Mouse (Mus musculus): ENCODE measurements around the gene Gm21863. TPM values are rescaled to one million over a fixed set of nuclear protein-coding genes. Genes with fewer than 3 reads are reported as not detected.
"Not testable (repeated sequence)": the region's sequence is repeated elsewhere in the genome, so short reads cannot be mapped to it uniquely, and the experiment has no call there.

The Gm21863 gene
- not detected for total RNA-seq (2021)
- long read RNA-seq, experiment 1, result 0 reads
- long read RNA-seq, experiment 2, result 0 reads

DNA sequence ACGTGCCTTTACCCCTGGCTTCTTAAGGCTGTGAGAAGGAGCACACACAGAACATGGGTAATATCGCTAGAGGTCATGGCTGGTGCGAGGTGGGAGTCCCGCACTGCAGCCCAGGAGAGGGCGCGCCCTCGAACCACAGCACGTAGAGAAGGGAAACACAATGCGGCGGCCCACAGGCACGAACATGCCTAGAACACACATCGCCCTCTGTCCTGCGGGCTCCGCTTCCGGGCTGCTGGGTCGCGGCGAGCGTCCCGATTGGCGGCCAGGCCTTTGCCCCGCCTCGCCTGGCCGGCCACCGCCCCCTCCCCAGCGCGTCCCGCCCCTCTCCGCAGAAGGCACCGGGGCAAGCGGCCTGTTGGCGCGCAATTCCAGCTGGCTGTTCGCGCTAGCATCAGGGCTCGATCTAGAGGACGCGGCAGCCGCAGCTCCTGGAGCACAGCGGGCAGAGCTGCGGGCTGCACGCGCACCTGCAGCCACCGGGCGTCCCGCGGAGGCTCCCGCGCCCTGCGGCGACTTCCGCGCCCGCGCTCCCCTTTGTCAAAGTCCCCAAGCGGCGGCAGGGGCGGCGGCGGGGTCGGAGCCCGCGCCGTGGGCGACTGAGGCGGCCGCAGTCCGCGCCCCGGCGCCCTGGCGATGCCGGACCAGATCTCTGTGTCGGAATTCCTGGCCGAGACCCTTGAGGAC is at the start of gene Gm21863:
TSS of gene Gm21863 (plus strand) at position 637 of the 687 bp plus-strand sequence.
- H3K27ac ChIP-seq; H3K4me3 ChIP-seq; intact Hi-C loops (cut with DNase I); DNase-seq (ENCODE audit: extremely low spot score in 1 of 2, low spot score in 2 of 2): not testable (repeated sequence)

DNA sequence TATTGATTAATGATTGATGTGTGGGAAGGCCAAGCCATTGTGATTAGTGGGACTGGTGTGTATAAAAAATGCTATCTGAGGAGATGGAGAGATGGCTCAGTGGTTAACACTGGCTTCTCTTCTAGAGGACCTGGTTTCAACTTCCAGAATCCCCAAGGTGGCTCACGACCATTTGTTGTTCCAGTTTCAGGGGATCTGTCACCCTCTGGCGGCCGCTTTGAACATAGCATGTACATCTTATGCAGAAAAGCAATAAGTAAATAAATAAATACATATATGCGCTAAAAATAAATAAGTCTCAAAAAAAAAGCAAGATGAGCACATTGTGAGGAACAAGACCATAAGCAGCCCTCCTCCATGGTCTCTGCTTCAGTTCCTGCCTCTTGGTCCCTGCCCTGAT is 26.3 kb upstream of the Gm21863 start:
- DNase-seq (ENCODE audit: extremely low spot score in 1 of 2, low spot score in 2 of 2); H3K27ac ChIP-seq; intact Hi-C loops (cut with DNase I); H3K4me3 ChIP-seq: not testable (repeated sequence)
